Mouse (Mus musculus): ENCODE measurements at regions not wholly inside any gene's neighbourhood (a gene's known extent, or its start where the extent isn't known, plus 50 kb on each side); places are given as distances from the start of the nearest gene placed in this dataset.

GRCm38 (mm10) chr2:46261618-46262017 lies 1144.4 kb upstream of the Zeb2 start:
- Histone ChIP-seq H3K36me3 (ENCODE audit: control insufficient read depth, insufficient read depth, low read length, poor library complexity, severe bottlenecking) (no peaks in the 10 kb centered on the region), H3K27ac (ENCODE audit: insufficient read depth, low read length) (no peak overlapping the region), H3K9me3 (replicated peaks; ENCODE audit: control insufficient read depth, insufficient read depth, low read length, poor library complexity, severe bottlenecking) (no peaks in the 10 kb centered on the region), H3K4me1 (ENCODE audit: control insufficient read depth, insufficient read depth, low read length) (no peaks in the 10 kb centered on the region), H3K4me3 (ENCODE audit: low read depth, low read length) (no peak overlapping the region), H3K27me3 (ENCODE audit: control insufficient read depth, insufficient read depth, low read length, poor library complexity, severe bottlenecking) (no peaks in the 10 kb centered on the region), H3K9ac (ENCODE audit: low read depth, poor library complexity, severe bottlenecking) (no peak overlapping the region)
- no peak for TF ChIP-seq CTCF (IDR thresholded peaks at IDR 0.05; ENCODE audit: low read depth, low read length)
- TF ChIP-seq EP300 (IDR thresholded peaks at IDR 0.05; ENCODE audit: insufficient read depth, low read depth, low read length) = no peak
- no peak for TF ChIP-seq POLR2A (IDR thresholded peaks at IDR 0.05; ENCODE audit: insufficient read depth, low read length)

- H3K9me3 ChIP-seq (replicated peaks; ENCODE audit: control insufficient read depth, insufficient read depth, low read length, poor library complexity, severe bottlenecking) = no peaks in the 10 kb centered on the region
- H3K27ac ChIP-seq (ENCODE audit: insufficient read depth, low read length) = no peak overlapping the region
- TF ChIP-seq POLR2A (IDR thresholded peaks at IDR 0.05; ENCODE audit: insufficient read depth, low read length) (no peak), EP300 (IDR thresholded peaks at IDR 0.05; ENCODE audit: insufficient read depth, low read depth, low read length) (no peak), CTCF (IDR thresholded peaks at IDR 0.05; ENCODE audit: low read depth, low read length) (no peak)
- no peaks in the 10 kb centered on the region for H3K4me1 ChIP-seq (ENCODE audit: control insufficient read depth, insufficient read depth, low read length)
- H3K27me3 ChIP-seq (ENCODE audit: control insufficient read depth, insufficient read depth, low read length, poor library complexity, severe bottlenecking) = no peaks in the 10 kb centered on the region
- H3K4me3 ChIP-seq (ENCODE audit: low read depth, low read length) = no peak overlapping the region
- no peaks in the 10 kb centered on the region for H3K36me3 ChIP-seq (ENCODE audit: control insufficient read depth, insufficient read depth, low read length, poor library complexity, severe bottlenecking)
- H3K9ac ChIP-seq (ENCODE audit: low read depth, poor library complexity, severe bottlenecking) = no peak overlapping the region
Observed at GRCm38 (mm10) chr2:46251562-46251961, 1134.4 kb upstream of the Zeb2 start.

GRCm38 (mm10) chr2:46245717-46246116 lies 1128.5 kb upstream of the Zeb2 start:
- Histone ChIP-seq H3K4me1 (ENCODE audit: control insufficient read depth, insufficient read depth, low read length) (no peaks in the 10 kb centered on the region), H3K9me3 (replicated peaks; ENCODE audit: control insufficient read depth, insufficient read depth, low read length, poor library complexity, severe bottlenecking) (no peaks in the 10 kb centered on the region), H3K4me3 (ENCODE audit: low read depth, low read length) (no peak overlapping the region), H3K27ac (ENCODE audit: insufficient read depth, low read length) (no peak overlapping the region), H3K36me3 (ENCODE audit: control insufficient read depth, insufficient read depth, low read length, poor library complexity, severe bottlenecking) (no peaks in the 10 kb centered on the region), H3K9ac (ENCODE audit: low read depth, poor library complexity, severe bottlenecking) (no peak overlapping the region), H3K27me3 (ENCODE audit: control insufficient read depth, insufficient read depth, low read length, poor library complexity, severe bottlenecking) (no peaks in the 10 kb centered on the region)
- no peak for TF ChIP-seq CTCF (IDR thresholded peaks at IDR 0.05; ENCODE audit: low read depth, low read length)
- TF ChIP-seq EP300 (IDR thresholded peaks at IDR 0.05; ENCODE audit: insufficient read depth, low read depth, low read length) = no peak
- no peak for TF ChIP-seq POLR2A (IDR thresholded peaks at IDR 0.05; ENCODE audit: insufficient read depth, low read length)

GRCm38 (mm10) chr2:46244697-46245096 lies 1127.5 kb upstream of the Zeb2 start:
- no peaks in the 10 kb centered on the region for H3K36me3 ChIP-seq (ENCODE audit: control insufficient read depth, insufficient read depth, low read length, poor library complexity, severe bottlenecking)
- no peaks in the 10 kb centered on the region for H3K9me3 ChIP-seq (replicated peaks; ENCODE audit: control insufficient read depth, insufficient read depth, low read length, poor library complexity, severe bottlenecking)
- H3K9ac ChIP-seq (ENCODE audit: low read depth, poor library complexity, severe bottlenecking) = no peak overlapping the region
- no peaks in the 10 kb centered on the region for H3K4me1 ChIP-seq (ENCODE audit: control insufficient read depth, insufficient read depth, low read length)
- no peak overlapping the region for H3K4me3 ChIP-seq (ENCODE audit: low read depth, low read length)
- no peak overlapping the region for H3K27ac ChIP-seq (ENCODE audit: insufficient read depth, low read length)
- TF ChIP-seq EP300 (IDR thresholded peaks at IDR 0.05; ENCODE audit: insufficient read depth, low read depth, low read length) (no peak), CTCF (IDR thresholded peaks at IDR 0.05; ENCODE audit: low read depth, low read length) (no peak), POLR2A (IDR thresholded peaks at IDR 0.05; ENCODE audit: insufficient read depth, low read length) (no peak)
- no peaks in the 10 kb centered on the region for H3K27me3 ChIP-seq (ENCODE audit: control insufficient read depth, insufficient read depth, low read length, poor library complexity, severe bottlenecking)

- Histone ChIP-seq H3K4me1 (ENCODE audit: control insufficient read depth, insufficient read depth, low read length) (no peaks in the 10 kb centered on the region), H3K27me3 (ENCODE audit: control insufficient read depth, insufficient read depth, low read length, poor library complexity, severe bottlenecking) (no peaks in the 10 kb centered on the region), H3K9ac (ENCODE audit: low read depth, poor library complexity, severe bottlenecking) (no peak overlapping the region), H3K4me3 (ENCODE audit: low read depth, low read length) (no peak overlapping the region), H3K27ac (ENCODE audit: insufficient read depth, low read length) (no peak overlapping the region), H3K36me3 (ENCODE audit: control insufficient read depth, insufficient read depth, low read length, poor library complexity, severe bottlenecking) (no peaks in the 10 kb centered on the region), H3K9me3 (replicated peaks; ENCODE audit: control insufficient read depth, insufficient read depth, low read length, poor library complexity, severe bottlenecking) (no peaks in the 10 kb centered on the region)
- TF ChIP-seq POLR2A (IDR thresholded peaks at IDR 0.05; ENCODE audit: insufficient read depth, low read length) = no peak
- no peak for TF ChIP-seq CTCF (IDR thresholded peaks at IDR 0.05; ENCODE audit: low read depth, low read length)
- no peak for TF ChIP-seq EP300 (IDR thresholded peaks at IDR 0.05; ENCODE audit: insufficient read depth, low read depth, low read length)
Observed at GRCm38 (mm10) chr2:46242806-46243205, 1125.6 kb upstream of the Zeb2 start.

- Histone ChIP-seq H3K4me1 (ENCODE audit: control insufficient read depth, insufficient read depth, low read length) (no peaks in the 10 kb centered on the region), H3K27me3 (ENCODE audit: control insufficient read depth, insufficient read depth, low read length, poor library complexity, severe bottlenecking) (no peaks in the 10 kb centered on the region), H3K9me3 (replicated peaks; ENCODE audit: control insufficient read depth, insufficient read depth, low read length, poor library complexity, severe bottlenecking) (no peaks in the 10 kb centered on the region), H3K36me3 (ENCODE audit: control insufficient read depth, insufficient read depth, low read length, poor library complexity, severe bottlenecking) (no peaks in the 10 kb centered on the region), H3K9ac (ENCODE audit: low read depth, poor library complexity, severe bottlenecking) (no peak overlapping the region), H3K4me3 (ENCODE audit: low read depth, low read length) (no peak overlapping the region), H3K27ac (ENCODE audit: insufficient read depth, low read length) (no peak overlapping the region)
- no peak for TF ChIP-seq EP300 (IDR thresholded peaks at IDR 0.05; ENCODE audit: insufficient read depth, low read depth, low read length)
- no peak for TF ChIP-seq CTCF (IDR thresholded peaks at IDR 0.05; ENCODE audit: low read depth, low read length)
- no peak for TF ChIP-seq POLR2A (IDR thresholded peaks at IDR 0.05; ENCODE audit: insufficient read depth, low read length)
Observed at GRCm38 (mm10) chr2:46239874-46240273, 1122.7 kb upstream of the Zeb2 start.
